Mouse (Mus musculus) G1E (cell line): ENCODE measurements at regions not wholly inside any gene's neighbourhood (a gene's known extent, or its start where the extent isn't known, plus 50 kb on each side); places are given as distances from the start of the nearest gene placed in this dataset.

Experiments
- CTCF ChIP-seq: IDR thresholded peaks from 2 replicates; pipeline ENCODE4 v1.5.1; 2012; ENCODE audit warnings: low read depth, low read length, inconsistent platforms, mixed read lengths
- GATA1 ChIP-seq: IDR thresholded peaks from 2 replicates; pipeline ENCODE4 v1.6.1; 2012; ENCODE audit warnings: borderline replicate concordance, low read length, inconsistent platforms, mixed read lengths
- GATA2 ChIP-seq: IDR thresholded peaks from 2 replicates; pipeline ENCODE4 v1.6.1; 2012; ENCODE audit warnings: low read depth, low read length, inconsistent platforms, borderline replicate concordance
- TAL1 ChIP-seq: conservative IDR thresholded peaks from 2 replicates; pipeline ENCODE4 v1.6.1; 2012; ENCODE audit warnings: low read depth, low read length, inconsistent platforms, mixed read lengths

- TF ChIP-seq GATA1: no peak
- TF ChIP-seq CTCF: no peak
- no peak for TF ChIP-seq GATA2
- TF ChIP-seq TAL1: no peak
These were observed 70.5 kb upstream of the Cachd1 start for GRCm38 (mm10) chr4:100705960-100706359.
